Mouse (Mus musculus): ENCODE data around the gene Mpped2. TPM values are rescaled to one million over a fixed set of nuclear protein-coding genes. Genes with fewer than 3 reads are reported as not detected.

Gene Mpped2
- total RNA-seq, 2 experiments from 2014 or later, result 1.9 TPM; not detected in 1

- ATAC-seq (replicated peaks; ENCODE audit: low FRiP score, low TSS enrichment, poor library complexity, severe bottlenecking), result no peak
Measured at GRCm38 (mm10) chr2:106781181-106782179, 88.4 kb downstream of the Mpped2 start.

- ATAC-seq (replicated peaks; ENCODE audit: low FRiP score, low TSS enrichment, poor library complexity, severe bottlenecking), result no peak
Measured at GRCm38 (mm10) chr2:106783311-106783710, 90.2 kb downstream of the Mpped2 start.

GRCm38 (mm10) chr2:106788055-106788454 lies 95.0 kb downstream of the Mpped2 start:
- no peak for ATAC-seq (replicated peaks; ENCODE audit: low FRiP score, low TSS enrichment, poor library complexity, severe bottlenecking)

GRCm38 (mm10) chr2:106788573-106788972 lies 95.5 kb downstream of the Mpped2 start:
- no peak for ATAC-seq (replicated peaks; ENCODE audit: low FRiP score, low TSS enrichment, poor library complexity, severe bottlenecking)

GRCm38 (mm10) chr2:106789694-106790328 lies 96.7 kb downstream of the Mpped2 start:
- ATAC-seq (replicated peaks; ENCODE audit: low FRiP score, low TSS enrichment, poor library complexity, severe bottlenecking), result no peak

GRCm38 (mm10) chr2:106790329-106790701 lies 97.2 kb downstream of the Mpped2 start:
- ATAC-seq (replicated peaks; ENCODE audit: low FRiP score, low TSS enrichment, poor library complexity, severe bottlenecking), result no peak

GRCm38 (mm10) chr2:106796246-106796645 lies 103.2 kb downstream of the Mpped2 start:
- no peak for ATAC-seq (replicated peaks; ENCODE audit: low FRiP score, low TSS enrichment, poor library complexity, severe bottlenecking)

- ATAC-seq (replicated peaks; ENCODE audit: low FRiP score, low TSS enrichment, poor library complexity, severe bottlenecking), result no peak
Measured at GRCm38 (mm10) chr2:106797855-106798254, 104.8 kb downstream of the Mpped2 start.

GRCm38 (mm10) chr2:106798824-106799223 lies 105.8 kb downstream of the Mpped2 start:
- ATAC-seq (replicated peaks; ENCODE audit: low FRiP score, low TSS enrichment, poor library complexity, severe bottlenecking), result no peak

GRCm38 (mm10) chr2:106815898-106816297 lies 122.8 kb downstream of the Mpped2 start:
- ATAC-seq (replicated peaks; ENCODE audit: low FRiP score, low TSS enrichment, poor library complexity, severe bottlenecking), result no peak

GRCm38 (mm10) chr2:106821292-106821691 lies 128.2 kb downstream of the Mpped2 start:
- no peak for ATAC-seq (replicated peaks; ENCODE audit: low FRiP score, low TSS enrichment, poor library complexity, severe bottlenecking)

- ATAC-seq (replicated peaks; ENCODE audit: low FRiP score, low TSS enrichment, poor library complexity, severe bottlenecking), result no peak
Measured at GRCm38 (mm10) chr2:106821883-106822282, 128.8 kb downstream of the Mpped2 start.

- ATAC-seq (replicated peaks; ENCODE audit: low FRiP score, low TSS enrichment, poor library complexity, severe bottlenecking), result no peak
Measured at GRCm38 (mm10) chr2:106822540-106822939, 129.5 kb downstream of the Mpped2 start.

- no peak for ATAC-seq (replicated peaks; ENCODE audit: low FRiP score, low TSS enrichment, poor library complexity, severe bottlenecking)
Measured at GRCm38 (mm10) chr2:106825461-106825860, 132.4 kb downstream of the Mpped2 start.

- ATAC-seq (replicated peaks; ENCODE audit: low FRiP score, low TSS enrichment, poor library complexity, severe bottlenecking), result no peak
Measured at GRCm38 (mm10) chr2:106826023-106826422, 133.0 kb downstream of the Mpped2 start.

- no peak for ATAC-seq (replicated peaks; ENCODE audit: low FRiP score, low TSS enrichment, poor library complexity, severe bottlenecking)
Measured at GRCm38 (mm10) chr2:106826806-106827205, 133.7 kb downstream of the Mpped2 start.

GRCm38 (mm10) chr2:106828573-106829310 lies 135.7 kb downstream of the Mpped2 start:
- ATAC-seq (replicated peaks; ENCODE audit: low FRiP score, low TSS enrichment, poor library complexity, severe bottlenecking), result no peak

- no peak for ATAC-seq (replicated peaks; ENCODE audit: low FRiP score, low TSS enrichment, poor library complexity, severe bottlenecking)
Measured at GRCm38 (mm10) chr2:106829420-106829819, 136.4 kb downstream of the Mpped2 start.

GRCm38 (mm10) chr2:106832577-106832976 lies 139.5 kb downstream of the Mpped2 start:
- ATAC-seq (replicated peaks; ENCODE audit: low FRiP score, low TSS enrichment, poor library complexity, severe bottlenecking), result no peak

GRCm38 (mm10) chr2:106833212-106833611 lies 140.1 kb downstream of the Mpped2 start:
- no peak for ATAC-seq (replicated peaks; ENCODE audit: low FRiP score, low TSS enrichment, poor library complexity, severe bottlenecking)
